Mouse (Mus musculus): Measurements from ENCODE around the gene Gabarapl2. TPM values are rescaled to one million over a fixed set of nuclear protein-coding genes. Genes with fewer than 3 reads are reported as not detected.

Gabarapl2 gene
- polyA plus RNA-seq (2012; rRNA removed; ENCODE audit: low replicate concordance): 8.8 and 11.4 TPM in 2 replicates

DNA sequence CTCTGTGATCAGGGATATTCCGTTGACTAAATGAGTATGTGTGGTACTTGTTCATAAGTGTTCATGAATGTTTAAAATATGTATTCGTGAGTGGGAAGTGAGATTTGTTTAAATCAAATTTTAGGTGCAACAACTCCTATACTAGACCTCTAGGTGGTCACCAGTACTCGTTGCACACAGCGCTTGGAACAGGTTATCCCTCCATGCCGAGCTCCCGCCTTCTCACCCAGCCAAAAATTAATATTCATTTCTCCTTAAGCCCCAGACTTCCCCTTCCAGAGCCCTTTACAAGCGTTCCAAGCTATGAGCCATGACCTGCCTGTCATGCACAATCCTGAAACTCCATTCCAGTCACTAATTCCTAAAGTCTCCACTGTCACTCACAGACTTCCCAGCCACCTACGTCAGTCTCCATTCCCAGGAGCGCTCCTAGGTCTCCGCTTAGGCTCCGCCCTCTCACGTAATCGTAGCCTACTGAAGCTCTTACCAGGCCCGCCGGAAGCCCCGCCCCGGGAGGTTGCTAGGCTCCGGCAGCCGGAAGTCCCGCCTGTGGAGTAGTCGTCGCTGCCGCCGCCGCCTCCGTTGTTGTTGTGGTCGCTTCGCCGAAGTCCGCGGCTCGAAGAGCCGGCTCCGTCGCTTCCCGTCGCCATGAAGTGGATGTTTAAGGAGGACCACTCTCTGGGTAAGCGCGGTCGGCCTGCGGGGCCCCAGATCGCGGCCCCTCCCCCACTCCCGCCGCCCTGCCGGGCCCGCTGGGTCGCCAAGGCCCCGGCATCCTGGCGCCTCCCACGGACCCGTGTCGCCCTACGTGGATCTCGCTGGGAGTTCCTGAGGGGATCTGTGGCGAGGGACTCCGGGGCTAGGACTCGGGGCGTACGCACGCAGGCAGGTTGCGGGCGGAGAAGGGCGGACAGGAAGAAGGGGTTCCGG, at the start of gene Gabarapl2:
TSS of gene Gabarapl2 (plus strand) at position 533 of the 930 bp plus-strand sequence.

DNA sequence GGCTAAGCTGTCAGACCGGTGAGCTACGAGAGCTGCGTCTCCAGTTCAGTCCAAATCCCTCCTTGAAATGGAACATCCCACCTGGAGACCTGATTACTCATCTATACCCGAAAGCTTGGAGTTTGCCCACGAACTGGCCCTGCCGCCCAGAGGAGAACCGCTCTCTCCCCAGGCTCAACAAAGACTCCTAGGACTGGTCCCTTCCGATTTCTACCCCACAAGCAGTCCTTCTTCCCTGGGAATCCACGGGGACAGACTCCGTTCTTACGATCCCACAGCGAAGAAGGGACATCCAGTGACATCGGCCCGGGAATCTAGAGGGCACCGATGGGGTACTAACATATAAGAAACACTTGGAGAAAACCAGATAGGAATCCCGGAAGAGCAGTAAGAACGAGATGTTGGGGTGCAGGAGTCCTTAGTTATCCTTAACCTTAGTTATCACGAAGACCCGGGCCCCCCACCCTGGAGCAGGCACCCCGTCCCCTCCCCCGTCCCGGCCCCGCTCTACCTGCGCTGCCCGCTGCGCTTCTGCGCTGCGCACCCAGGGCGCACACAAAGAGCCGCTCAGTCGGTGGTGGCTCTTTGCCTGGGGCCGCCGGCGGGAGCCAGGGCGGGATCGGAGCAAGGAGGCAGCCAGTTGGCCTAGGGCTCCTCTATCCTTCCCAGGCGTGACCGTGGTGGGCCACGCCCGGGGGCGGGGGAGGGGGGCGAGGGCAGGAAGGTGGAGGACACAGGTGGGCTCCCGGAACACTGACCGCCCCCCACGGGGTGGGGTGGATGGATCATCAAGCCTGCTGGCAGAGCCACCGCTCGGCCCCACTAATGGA, 30.7 kb upstream of the Gabarapl2 start, which contains the start of gene Chst5:
TSS of gene Chst5 (minus strand) at position 827 of the 830 bp plus-strand sequence.

DNA sequence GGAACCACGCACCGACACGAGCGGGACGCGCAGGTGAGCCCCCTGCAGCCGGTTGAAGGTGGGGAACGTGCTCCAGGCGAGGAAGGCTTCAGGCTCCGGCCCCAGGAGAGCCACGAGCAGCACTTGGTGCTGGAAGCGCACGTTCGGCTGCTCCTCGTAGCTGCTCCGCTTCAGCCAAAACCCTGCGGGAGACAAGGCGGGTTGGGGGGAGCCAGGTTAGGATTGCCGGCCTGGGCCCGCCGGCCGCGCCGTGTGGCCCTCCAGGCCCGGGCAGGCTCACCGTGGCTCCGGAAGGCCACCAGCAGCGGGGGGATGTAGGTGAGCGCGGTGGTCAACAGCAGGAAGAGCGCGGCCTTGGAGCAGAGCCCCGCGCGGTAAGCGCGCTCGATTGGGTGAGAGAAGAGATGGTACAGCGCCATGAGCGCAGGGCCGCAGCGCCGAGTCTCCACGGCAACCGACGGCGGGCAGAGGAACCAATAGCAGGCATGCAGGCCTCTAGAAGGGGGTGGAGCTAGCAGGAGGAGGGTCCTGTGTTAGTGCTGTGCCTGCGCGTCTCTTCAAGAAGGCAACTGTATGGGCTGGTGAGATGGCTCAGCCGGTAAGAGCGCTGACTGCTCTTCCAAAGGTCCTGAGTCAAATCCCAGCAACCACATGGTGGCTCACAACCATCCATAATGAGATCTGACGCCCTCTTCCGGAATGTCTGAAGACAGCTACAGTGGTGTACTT, 7.0 kb upstream of the Gabarapl2 start, which contains the start of gene Tmem231:
TSS of gene Tmem231 (minus strand) at position 534 of the 729 bp plus-strand sequence.

DNA sequence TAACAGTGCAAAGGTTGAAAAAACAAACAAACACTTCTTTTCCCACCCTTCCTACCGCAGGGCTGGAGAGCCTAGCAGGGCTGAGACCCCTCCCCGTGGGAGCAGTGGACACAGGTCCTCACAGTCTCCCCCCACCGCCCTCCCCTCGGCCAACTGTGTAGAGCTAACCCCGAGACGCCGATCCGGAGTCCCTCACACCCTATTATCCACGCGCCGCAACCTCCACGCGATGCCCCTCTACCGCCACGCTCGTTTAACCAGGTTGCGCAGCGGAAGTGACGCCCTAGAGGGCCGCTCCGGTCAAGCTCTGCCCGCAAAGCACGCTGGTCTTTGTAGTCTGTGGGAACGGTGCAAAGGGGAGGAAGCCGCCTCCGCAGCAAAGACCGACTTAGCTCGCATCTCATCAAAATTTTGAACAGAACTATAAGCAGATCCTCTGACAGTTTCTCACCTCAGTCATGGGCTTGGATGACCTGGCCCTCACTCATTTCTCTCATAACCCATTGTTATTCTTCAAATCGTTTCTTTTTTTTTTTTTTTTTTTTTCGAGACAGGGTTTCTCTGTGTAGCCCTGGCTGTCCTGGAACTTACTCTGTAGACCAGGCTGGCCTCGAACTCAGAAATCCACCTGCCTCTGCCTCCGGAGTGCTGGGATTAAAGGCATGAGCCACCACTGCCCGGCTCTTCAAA, 51.7 kb downstream of the Gabarapl2 start, which contains the start of gene Adat1:
TSS of gene Adat1 (minus strand) at position 290 of the 690 bp plus-strand sequence.

Other genes with a start within 250 kb of the Gabarapl2 start
- gene Ctrb1, start 249.7 kb upstream of the Gabarapl2 start, polyA plus RNA-seq (2012; rRNA removed; ENCODE audit: low replicate concordance): 54.5 and 33,096 TPM in 2 replicates
- 107 and 191 TPM in 2 replicates for gene Bcar1, start 196.9 kb upstream of the Gabarapl2 start, polyA plus RNA-seq (2012; rRNA removed; ENCODE audit: low replicate concordance)
- gene Cfdp1, start 86.4 kb upstream of the Gabarapl2 start, polyA plus RNA-seq (2012; rRNA removed; ENCODE audit: low replicate concordance): 0.20 and 0.54 TPM in 2 replicates
- gene Tmem170, start 64.0 kb upstream of the Gabarapl2 start, polyA plus RNA-seq (2012; rRNA removed; ENCODE audit: low replicate concordance): 2.4 and 5.3 TPM in 2 replicates
- 0.15 and 0.17 TPM in 2 replicates for gene Chst5, start 30.3 kb upstream of the Gabarapl2 start, polyA plus RNA-seq (2012; rRNA removed; ENCODE audit: low replicate concordance)
- gene Tmem231, start 6.8 kb upstream of the Gabarapl2 start, polyA plus RNA-seq (2012; rRNA removed; ENCODE audit: low replicate concordance): 0.92 and 1.2 TPM in 2 replicates
- 0.52 and 1.1 TPM in 2 replicates for gene Adat1, start 51.6 kb downstream of the Gabarapl2 start, polyA plus RNA-seq (2012; rRNA removed; ENCODE audit: low replicate concordance)
- 19.8 and 22.3 TPM in 2 replicates for gene Kars, start 70.6 kb downstream of the Gabarapl2 start, polyA plus RNA-seq (2012; rRNA removed; ENCODE audit: low replicate concordance)
- 4.5 and 5.8 TPM in 2 replicates for gene Terf2ip, start 70.7 kb downstream of the Gabarapl2 start, polyA plus RNA-seq (2012; rRNA removed; ENCODE audit: low replicate concordance)
- not detected in 2 replicates for gene Gm6793, start 74.3 kb downstream of the Gabarapl2 start, polyA plus RNA-seq (2012; rRNA removed; ENCODE audit: low replicate concordance)

Measured in duodenum, adult 2 months (tissue).